ENCODE assay signal across 12 mouse cellular contexts in the genomic region with DNA sequence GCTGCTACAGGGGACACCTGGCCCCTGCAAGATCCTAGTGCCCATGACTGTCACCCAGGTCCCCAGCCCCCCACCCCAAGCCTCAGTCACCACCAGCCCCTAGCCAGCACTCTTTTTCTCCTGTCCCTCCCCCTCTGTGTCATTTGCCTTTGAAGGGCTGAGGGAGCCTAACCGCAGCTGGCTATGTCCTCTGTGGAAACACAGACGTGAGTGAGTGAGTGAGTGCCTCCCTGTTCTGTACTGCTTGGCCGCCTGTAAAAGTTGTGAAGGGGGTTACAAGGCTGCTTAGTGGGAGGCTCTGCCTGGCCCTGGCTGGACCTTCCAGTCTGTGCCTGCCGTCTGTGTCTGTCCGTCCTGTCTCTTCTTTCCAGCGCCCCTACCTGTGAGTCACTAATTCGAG. TPM values are rescaled to one million over a fixed set of nuclear protein-coding genes. Genes with fewer than 3 reads are reported as not detected.
A peak's percentile ranks its signal among the peaks of the same experiment; 100 is the strongest.
DNase-seq lines count a peak whose midpoint lies in the region; ATAC-seq and TF ChIP-seq lines count a peak whose summit lies in the region.
"Had no signal": no experiment of that assay in that cellular context is flagged by ENCODE, and none has a peak within 500 bp of the region (broad histone marks: within the 10 kb centered on the region; RNA-seq: fewer than 3 reads in every experiment).

No protein-coding gene starts in this region.

- peak; percentile 72 for ATAC-seq in lung, embryonic 14.5 days (ENCODE audit: insufficient read depth)
- 0 out of 2 replicates have a peak, but pooled peaks have one; percentile 27 for ATAC-seq in hindbrain, embryonic 16.5 days
- peak; percentile 30 for ATAC-seq in liver, postnatal 0 days

- no peak for TF ChIP-seq EP300 in liver, postnatal 0 days (IDR thresholded peaks at IDR 0.05; ENCODE audit: low read depth)

- no peak for DNase-seq in heart, embryonic 10.5 days (ENCODE audit: low spot score)
- no peak for DNase-seq in heart, postnatal 4 days
- DNase-seq in lung, embryonic 14.5 days, result peak; percentile 62
- DNase-seq in lung, adult 18-20 months, result no peak
- DNase-seq in liver, postnatal 0 days, result no peak
- DNase-seq in cerebellum, postnatal 25 days, result no peak
- no peak for DNase-seq in kidney, postnatal 36 days
- DNase-seq: B cell, adult 2 months; thymus, adult 18-20 months had no signal

- no peak overlapping the region for H3K4me3 ChIP-seq in heart, embryonic 10.5 days
- H3K4me3 ChIP-seq in lung, embryonic 14.5 days (ENCODE audit: low read depth, low read length), result no peak overlapping the region
- no peak overlapping the region for H3K4me3 ChIP-seq in hindbrain, embryonic 16.5 days (ENCODE audit: low read length)
- no peak overlapping the region for H3K4me3 ChIP-seq in liver, postnatal 0 days (ENCODE audit: low read depth, low read length)
- H3K4me3 ChIP-seq: hindbrain, embryonic 15.5 days had no signal

- no peak for TF ChIP-seq CTCF in lung, embryonic 14.5 days (IDR thresholded peaks at IDR 0.05; ENCODE audit: low read depth)
- TF ChIP-seq CTCF in liver, postnatal 0 days (IDR thresholded peaks at IDR 0.05; ENCODE audit: low read depth), result no peak

- peak overlapping the region; percentile 14 for H3K9ac ChIP-seq in lung, embryonic 14.5 days
- no peak overlapping the region for H3K9ac ChIP-seq in hindbrain, embryonic 16.5 days (ENCODE audit: low read depth, low read length)
- H3K9ac ChIP-seq in liver, postnatal 0 days (replicated peaks), result no peak overlapping the region; the same call in 1 of the 2 replicates
- H3K9ac ChIP-seq: hindbrain, embryonic 15.5 days had no signal

- H3K9me3 ChIP-seq in heart, embryonic 10.5 days, result no peaks in the 10 kb centered on the region
- no peaks in the 10 kb centered on the region for H3K9me3 ChIP-seq in lung, embryonic 14.5 days (ENCODE audit: low read depth, low read length)
- H3K9me3 ChIP-seq in hindbrain, embryonic 16.5 days (ENCODE audit: control insufficient read depth, low read length), result no peaks in the 10 kb centered on the region
- H3K9me3 ChIP-seq in liver, postnatal 0 days (ENCODE audit: low read length), result no peaks in the 10 kb centered on the region
- H3K9me3 ChIP-seq: hindbrain, embryonic 15.5 days had no signal

- peaks cover 25% of the 10 kb centered on the region; the same call in 1 of the 2 replicates for H3K27me3 ChIP-seq in heart, embryonic 10.5 days (ENCODE audit: insufficient read depth, poor library complexity, severe bottlenecking)
- no peaks in the 10 kb centered on the region for H3K27me3 ChIP-seq in lung, embryonic 14.5 days (ENCODE audit: insufficient read depth, low read length)
- H3K27me3 ChIP-seq in hindbrain, embryonic 16.5 days (replicated peaks; ENCODE audit: control insufficient read depth, insufficient read depth, low read length), result no peaks in the 10 kb centered on the region; the same call in 1 of the 2 replicates
- no peaks in the 10 kb centered on the region for H3K27me3 ChIP-seq in liver, postnatal 0 days (ENCODE audit: insufficient read depth, low read length)
- H3K27me3 ChIP-seq: hindbrain, embryonic 15.5 days had no signal

- WGBS in heart, embryonic 10.5 days, result 54% methylated on average over 7 of the region's 7 CpGs
- 43% methylated on average over 7 of the region's 7 CpGs for WGBS in lung, embryonic 14.5 days
- 50% methylated on average over 7 of the region's 7 CpGs for WGBS in hindbrain, embryonic 16.5 days
- WGBS in liver, postnatal 0 days (ENCODE audit: insufficient replicate concordance), result 61% methylated on average over 7 of the region's 7 CpGs

- H3K4me1 ChIP-seq in heart, embryonic 10.5 days, result peaks cover 23% of the 10 kb centered on the region
- H3K4me1 ChIP-seq in lung, embryonic 14.5 days (ENCODE audit: insufficient read depth), result peaks cover 16% of the 10 kb centered on the region
- no peaks in the 10 kb centered on the region for H3K4me1 ChIP-seq in hindbrain, embryonic 16.5 days (ENCODE audit: control insufficient read depth, insufficient read depth, low read depth, low read length)
- H3K4me1 ChIP-seq in liver, postnatal 0 days (ENCODE audit: insufficient read depth), result peaks cover 9% of the 10 kb centered on the region; the same call in 1 of the 2 replicates
- H3K4me1 ChIP-seq: hindbrain, embryonic 15.5 days had no signal

- peak overlapping the region; percentile 23 for H3K4me2 ChIP-seq in lung, embryonic 14.5 days
- H3K4me2 ChIP-seq in hindbrain, embryonic 16.5 days (ENCODE audit: low read length), result no peak overlapping the region
- H3K4me2 ChIP-seq in liver, postnatal 0 days (ENCODE audit: low read depth, low read length), result 0 out of 2 replicates have a peak overlapping the region, but pooled peaks have one; percentile 13
- H3K4me2 ChIP-seq: hindbrain, embryonic 15.5 days had no signal

- H3K27ac ChIP-seq in heart, embryonic 10.5 days, result peak overlapping the region; percentile 77
- peak overlapping the region; percentile 92 for H3K27ac ChIP-seq in lung, embryonic 14.5 days (ENCODE audit: low read depth)
- H3K27ac ChIP-seq in hindbrain, embryonic 16.5 days (ENCODE audit: low read depth, low read length), result no peak overlapping the region
- H3K27ac ChIP-seq in liver, postnatal 0 days (ENCODE audit: low read depth), result peak overlapping the region; percentile 91
- H3K27ac ChIP-seq: hindbrain, embryonic 15.5 days; macrophage had no signal

- H3K36me3 ChIP-seq in heart, embryonic 10.5 days, result no peaks in the 10 kb centered on the region
- H3K36me3 ChIP-seq in lung, embryonic 14.5 days (ENCODE audit: insufficient read depth), result no peaks in the 10 kb centered on the region
- no peaks in the 10 kb centered on the region for H3K36me3 ChIP-seq in hindbrain, embryonic 16.5 days (ENCODE audit: control insufficient read depth, insufficient read depth, low read length)
- no peaks in the 10 kb centered on the region for H3K36me3 ChIP-seq in liver, postnatal 0 days (replicated peaks; ENCODE audit: insufficient read depth, low read length)
- H3K36me3 ChIP-seq: hindbrain, embryonic 15.5 days had no signal

RNA-seq across cellular contexts. Expression of a gene that starts 5.4 kb away (rescaled TPM):
- polyA plus RNA-seq in heart, embryonic 10.5 days (2016; fragmentation: Nextera tagmentation; extraction: Ambion mirVana), result 3.4 and 4.8 TPM in 2 replicates
- 10 to 100 TPM; 14.2 to 14.6 TPM for total RNA-seq in heart, postnatal 4 days (2021)
- 7.7 TPM in 2 replicates for polyA plus RNA-seq in lung, embryonic 14.5 days (2014; fragmentation: Nextera tagmentation; extraction: Ambion mirVana)
- polyA plus RNA-seq in hindbrain, embryonic 16.5 days (2015; fragmentation: Nextera tagmentation; extraction: Ambion mirVana), result 3.5 and 3.9 TPM in 2 replicates
- polyA plus RNA-seq in liver, postnatal 0 days (2015; fragmentation: Nextera tagmentation; extraction: Ambion mirVana), result 1.2 and 2.0 TPM in 2 replicates
